Mouse (Mus musculus) kidney, postnatal 0 days (tissue): ENCODE measurements around the gene Grb2. TPM values are rescaled to one million over a fixed set of nuclear protein-coding genes. Genes with fewer than 3 reads are reported as not detected.

Source experiments
- ATAC-seq: fragments of 200-750 bp; cut with Nextera tagmentation; replicated peaks from 2 replicates; pipeline ENCODE4 v1.8.0; 2017; ENCODE audit warnings: low read depth, moderate number of reproducible peaks, moderate TSS enrichment, moderate library complexity; ENCODE audit not compliant: low FRiP score
- DNase-seq: peaks from one replicate; pipeline ENCODE4 v3.0.0-alpha.2; 2016; ENCODE audit warnings: low spot score
- H3K27ac ChIP-seq: fragments of 300-500 bp; sonication (generic); 2 replicates; pipeline ENCODE4 v1.5.1; 2014; ENCODE audit warnings: mild to moderate bottlenecking
- H3K27me3 ChIP-seq: fragments of 300-500 bp; sonication (generic); 2 replicates; pipeline ENCODE4 v1.6.1; 2014; ENCODE audit warnings: low read length, mixed read lengths; ENCODE audit not compliant: insufficient read depth
- H3K36me3 ChIP-seq: fragments of 300-500 bp; sonication (generic); 2 replicates; pipeline ENCODE4 v1.6.1; 2014; ENCODE audit warnings: low read length, mixed read lengths; ENCODE audit not compliant: insufficient read depth
- H3K4me1 ChIP-seq: fragments of 300-500 bp; sonication (generic); replicated peaks from 2 replicates; pipeline ENCODE4 v1.6.1; 2014; ENCODE audit warnings: antibody characterized with exemption, low read length, mixed read lengths; ENCODE audit not compliant: insufficient read depth
- H3K4me2 ChIP-seq: fragments of 300-500 bp; sonication (generic); 2 replicates; pipeline ENCODE4 v1.6.1; 2014; ENCODE audit warnings: mild to moderate bottlenecking, low read length, moderate library complexity, mixed read lengths
- H3K4me3 ChIP-seq: fragments of 300-500 bp; sonication (generic); replicated peaks from 2 replicates; pipeline ENCODE4 v1.5.1; 2014; ENCODE audit warnings: low read depth, low read length
- H3K9ac ChIP-seq: fragments of 300-500 bp; sonication (generic); 2 replicates; pipeline ENCODE4 v1.6.1; 2014; ENCODE audit warnings: low read depth, low read length
- H3K9me3 ChIP-seq: fragments of 300-500 bp; sonication (generic); replicated peaks from 2 replicates; pipeline ENCODE4 v1.6.1; 2016; ENCODE audit warnings: low read length, inconsistent platforms, mixed read lengths
- CTCF ChIP-seq: IDR thresholded peaks from 2 replicates; pipeline ENCODE4 v1.5.1; 2016; ENCODE audit warnings: antibody characterized with exemption, low read depth, mild to moderate bottlenecking, moderate library complexity
- WGBS: fragments of 180-500 bp; shearing (Covaris S2); extraction: QIAGEN DNeasy Blood & Tissue Kit; methylation state at CpG from one replicate; pipeline ENCODE4 v1.1.7; 2014; 5-methylcytosine and 5-hydroxymethylcytosine counted together
- polyA plus RNA-seq: library from polyadenylated mRNA; unstranded; fragments of >200 nt; fragmentation: Nextera tagmentation; extraction: Ambion mirVana; gene quantifications from 2 replicates; pipeline ENCODE4 v1.2.1, GENCODE M21; 2015

Grb2 gene
- polyA plus RNA-seq, 1 experiment from 2014 or later = 69.9 TPM

DNA sequence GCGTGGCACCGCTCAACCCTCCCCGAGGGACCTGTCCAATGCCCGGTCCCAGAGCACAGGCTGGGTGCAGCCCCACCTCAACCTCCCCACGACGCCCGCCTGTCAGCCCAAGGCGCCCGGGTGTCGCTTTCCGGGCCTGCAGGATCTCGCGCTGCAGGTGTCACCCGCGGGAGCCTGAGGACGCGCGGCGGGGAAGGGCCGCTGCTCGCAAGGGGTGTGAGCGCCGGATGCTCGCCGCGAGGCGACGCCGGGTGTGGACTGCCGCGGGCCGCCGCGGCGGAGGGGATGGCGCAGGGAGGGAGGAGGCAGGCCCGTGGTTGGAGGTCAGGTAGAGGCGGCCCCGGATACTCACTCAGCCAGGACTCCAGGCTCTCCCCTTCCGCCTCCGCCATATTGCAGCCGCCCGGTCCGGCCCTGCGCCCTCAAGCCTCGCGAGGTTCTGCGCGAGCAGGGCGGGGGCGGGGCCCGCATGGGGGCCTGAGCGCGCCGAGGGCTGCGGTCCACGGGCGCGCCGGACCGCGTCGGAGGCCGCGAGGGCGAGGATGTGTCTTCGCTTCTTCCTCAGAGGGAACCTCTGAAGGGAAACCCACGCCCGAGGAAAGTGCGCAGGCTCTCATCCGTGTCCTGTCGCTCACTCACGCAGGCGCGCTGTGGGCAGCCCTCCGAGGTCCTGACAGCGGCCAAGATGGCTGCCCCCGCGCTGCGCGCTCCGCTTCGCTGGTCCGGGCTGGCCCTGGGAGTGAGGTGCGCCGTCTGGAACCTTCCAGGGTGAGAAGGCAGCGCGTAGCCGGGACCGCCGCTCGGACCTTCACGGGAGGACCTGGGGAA lies 104.7 kb downstream of the Grb2 start, which contains the start of the genes Mrps7 and Gga3:
TSS of gene Mrps7 (plus strand) at position 450 of the 828 bp plus-strand sequence.
TSS of gene Gga3 (minus strand) at position 576 of the 828 bp plus-strand sequence.
- Histone ChIP-seq H3K4me2 (peak within 1 kb of the TSS; percentile 96), H3K9me3 (no peaks in the 10 kb centered on the region), H3K27me3 (no peaks in the 10 kb centered on the region), H3K4me1 (peaks cover 14% of the 10 kb centered on the region), H3K36me3 (peaks cover 29% of the 10 kb centered on the region), H3K27ac (peak within 1 kb of the TSS; percentile 96), H3K4me3 (peak within 1 kb of the TSS; percentile 98), H3K9ac (peak within 1 kb of the TSS; percentile 97)
- TF ChIP-seq CTCF = no peak
- under 1% methylated on average over 82 of the region's 93 CpGs for WGBS
- DNase-seq (peak; percentile 95), ATAC-seq (peak; percentile 97)

DNA sequence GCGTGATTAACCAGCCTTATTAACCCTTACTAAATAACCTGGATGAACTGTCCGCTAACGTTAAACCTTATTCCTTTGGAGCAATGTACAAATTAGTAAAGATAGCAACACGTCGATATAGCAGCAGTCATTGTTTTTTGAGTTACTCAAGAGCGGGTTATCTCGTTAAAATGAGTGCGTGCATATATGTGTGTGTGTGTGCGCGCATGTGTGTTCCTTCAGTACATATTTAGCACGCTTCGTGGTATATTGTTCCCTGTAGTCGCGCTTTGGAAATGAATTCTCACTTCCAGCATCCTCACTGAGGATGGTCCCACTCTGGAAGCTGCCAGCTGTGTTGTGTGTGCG lies 105.3 kb downstream of the Grb2 start:
- Histone ChIP-seq H3K36me3 (peaks cover 23% of the 10 kb centered on the region), H3K4me1 (peaks cover 14% of the 10 kb centered on the region), H3K9me3 (no peaks in the 10 kb centered on the region), H3K27me3 (no peaks in the 10 kb centered on the region), H3K9ac (peak overlapping the region; percentile 97), H3K27ac (peak overlapping the region; percentile 96), H3K4me3 (peak overlapping the region; percentile 98), H3K4me2 (peak overlapping the region; percentile 96)
- WGBS = 2% methylated on average over 15 of the region's 15 CpGs
- ATAC-seq (no peak), DNase-seq (no peak)
- no peak for TF ChIP-seq CTCF

GRCm38 (mm10) chr11:115601174-115601573 lies 107.2 kb downstream of the Grb2 start:
- Histone ChIP-seq H3K36me3 (peaks cover 14% of the 10 kb centered on the region), H3K4me2 (no peak overlapping the region), H3K9ac (no peak overlapping the region), H3K27me3 (no peaks in the 10 kb centered on the region), H3K27ac (no peak overlapping the region), H3K9me3 (no peaks in the 10 kb centered on the region), H3K4me1 (peaks cover 14% of the 10 kb centered on the region), H3K4me3 (no peak overlapping the region)
- TF ChIP-seq CTCF = no peak
- ATAC-seq = no peak
- 68% methylated on average over 4 of the region's 4 CpGs for WGBS
- DNase-seq = no peak

DNA sequence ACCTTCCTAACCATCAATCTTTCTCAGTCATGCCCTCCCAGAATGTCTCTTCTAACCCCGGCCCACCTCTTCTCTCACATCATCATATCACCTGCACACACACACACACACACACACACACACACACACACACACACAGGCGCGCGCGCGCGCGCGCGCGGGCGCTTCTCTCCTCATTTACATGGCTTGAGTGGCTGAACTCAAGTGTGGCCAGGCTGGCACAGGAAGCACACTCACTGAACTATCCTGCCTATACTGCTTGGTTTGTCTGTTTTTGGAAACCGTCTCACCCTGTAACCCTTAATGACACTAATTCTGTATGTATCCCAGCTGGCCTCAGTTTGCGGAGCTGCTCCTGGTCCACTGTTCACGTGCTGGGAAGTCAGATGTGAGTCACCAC lies 107.7 kb downstream of the Grb2 start:
- Histone ChIP-seq H3K27ac (no peak overlapping the region), H3K27me3 (no peaks in the 10 kb centered on the region), H3K4me3 (no peak overlapping the region), H3K36me3 (peaks cover 10% of the 10 kb centered on the region), H3K4me2 (no peak overlapping the region), H3K4me1 (peaks cover 14% of the 10 kb centered on the region), H3K9me3 (no peaks in the 10 kb centered on the region), H3K9ac (no peak overlapping the region)
- 87% methylated on average over 15 of the region's 15 CpGs for WGBS
- ATAC-seq = no peak
- no peak for DNase-seq
- no peak for TF ChIP-seq CTCF

DNA sequence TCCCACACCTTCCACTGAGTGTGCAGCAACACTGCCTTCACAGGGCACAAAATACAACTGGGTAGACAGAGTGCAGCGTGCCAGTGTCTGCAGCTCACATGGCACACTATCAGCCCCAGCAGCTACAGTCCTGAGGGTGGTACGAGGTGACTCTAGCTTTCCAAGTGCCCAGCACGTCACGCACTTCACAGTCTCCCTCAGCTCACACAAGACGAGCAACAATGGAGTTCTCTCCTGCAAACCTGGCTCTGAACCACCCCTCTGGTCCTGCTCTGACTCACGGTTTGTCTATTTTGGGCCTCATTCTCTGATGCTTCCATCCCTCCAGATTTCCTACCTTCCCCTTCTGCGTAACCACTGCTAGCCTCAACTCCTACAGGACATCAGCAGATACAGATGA lies 108.7 kb downstream of the Grb2 start:
- 97% methylated on average over 7 of the region's 7 CpGs for WGBS
- Histone ChIP-seq H3K4me1 (peaks cover 8% of the 10 kb centered on the region), H3K9ac (no peak overlapping the region), H3K4me2 (no peak overlapping the region), H3K4me3 (no peak overlapping the region), H3K36me3 (peaks cover 6% of the 10 kb centered on the region), H3K9me3 (no peaks in the 10 kb centered on the region), H3K27me3 (no peaks in the 10 kb centered on the region), H3K27ac (no peak overlapping the region)
- ATAC-seq (no peak), DNase-seq (no peak)
- no peak for TF ChIP-seq CTCF

DNA sequence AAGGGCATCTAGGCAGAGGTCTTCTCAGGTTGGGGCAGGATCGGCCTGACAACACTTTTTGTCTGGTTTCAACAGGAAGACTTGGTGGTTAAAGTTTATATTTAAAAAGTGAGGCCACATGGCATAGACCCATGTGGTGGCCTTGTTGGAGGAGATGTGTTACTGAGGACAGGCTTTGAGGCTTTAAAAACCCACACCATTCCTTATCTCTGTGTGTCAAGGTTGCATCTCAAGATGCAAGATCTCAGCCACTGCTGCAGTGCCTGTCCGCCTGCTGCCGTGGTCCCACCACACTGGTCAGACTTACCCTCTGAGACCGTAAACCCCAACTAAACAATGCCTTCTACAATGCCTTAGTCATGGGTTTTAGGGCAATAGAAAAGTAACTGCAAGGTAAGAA lies 110.1 kb downstream of the Grb2 start:
- 93% methylated on average over 4 of the region's 4 CpGs for WGBS
- H3K9me3 ChIP-seq = no peaks in the 10 kb centered on the region
- H3K4me2 ChIP-seq = no peak overlapping the region
- H3K4me1 ChIP-seq = peaks cover 7% of the 10 kb centered on the region
- no peak for TF ChIP-seq CTCF
- ATAC-seq (no peak), DNase-seq (no peak)
- H3K27ac ChIP-seq = no peak overlapping the region
- H3K9ac ChIP-seq = no peak overlapping the region
- no peak overlapping the region for H3K4me3 ChIP-seq
- H3K27me3 ChIP-seq = no peaks in the 10 kb centered on the region
- H3K36me3 ChIP-seq = peaks cover 19% of the 10 kb centered on the region
